Comparison of ENCODE assay signal across 7 mouse cellular contexts in the genomic region with DNA sequence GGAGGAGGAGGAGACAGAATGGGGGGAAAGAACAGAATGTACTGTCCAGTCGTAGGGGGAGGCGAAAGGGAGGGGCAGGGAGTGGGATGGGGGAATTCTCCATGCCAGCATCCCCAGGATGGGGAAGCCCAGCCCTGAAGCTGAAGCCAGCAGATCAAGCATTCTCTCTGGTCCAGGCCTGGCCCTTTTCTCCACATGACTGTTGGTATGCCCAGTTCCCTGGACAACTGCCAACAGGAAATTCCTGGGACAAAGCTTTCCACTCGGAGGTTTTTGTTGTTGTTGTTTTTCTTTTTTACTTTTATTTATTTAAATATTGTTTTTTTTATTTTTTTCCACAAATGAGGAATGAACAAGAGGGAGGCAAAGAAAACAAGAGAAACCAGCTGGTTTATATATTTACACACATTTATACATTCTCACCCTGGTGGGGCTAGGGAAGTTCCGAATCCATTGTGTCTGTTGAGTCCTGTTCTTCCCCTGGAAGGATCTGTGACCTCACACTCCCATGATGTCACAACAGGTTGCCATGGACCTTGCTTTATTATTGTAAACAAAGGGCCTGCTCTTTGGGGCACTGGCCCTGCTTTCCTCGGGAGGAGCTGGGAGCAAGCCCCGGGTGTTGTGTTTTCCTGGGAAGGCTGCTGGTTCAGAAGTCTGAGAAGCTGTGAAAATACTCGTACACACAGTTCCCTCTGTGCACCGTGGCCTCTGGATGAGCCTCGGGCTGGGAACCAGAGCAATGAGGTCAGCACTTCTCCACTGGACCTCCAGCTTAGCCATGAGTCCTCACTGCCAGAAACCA.
DNase-seq lines count a peak whose midpoint lies in the region; ATAC-seq lines count a peak whose summit lies in the region.

No protein-coding gene starts in this region.

- no peaks in the 10 kb centered on the region for H3K27me3 ChIP-seq in embryonic facial prominence, embryonic 15.5 days
- H3K27me3 ChIP-seq in heart, embryonic 16.5 days (ENCODE audit: control insufficient read depth, insufficient read depth, low read length): no peaks in the 10 kb centered on the region
- H3K27me3 ChIP-seq in neural tube, embryonic 11.5 days (ENCODE audit: control insufficient read depth, insufficient read depth, low read length): no peaks in the 10 kb centered on the region

- H3K4me2 ChIP-seq in embryonic facial prominence, embryonic 15.5 days (replicated peaks): no peak overlapping the region
- H3K4me2 ChIP-seq in heart, embryonic 16.5 days (ENCODE audit: low read depth, low read length): no peak overlapping the region
- H3K4me2 ChIP-seq in neural tube, embryonic 11.5 days (ENCODE audit: low read depth): no peak overlapping the region

- ATAC-seq in embryonic facial prominence, embryonic 15.5 days (ENCODE audit: insufficient number of reproducible peaks, low FRiP score, low TSS enrichment, low read depth): peak; percentile 39; the same call in 1 of the 2 replicates
- peak; percentile 75 for ATAC-seq in heart, embryonic 16.5 days (replicated peaks; ENCODE audit: extremely low read depth, insufficient read depth, low FRiP score)
- no peak for ATAC-seq in neural tube, embryonic 11.5 days (ENCODE audit: insufficient read depth, low FRiP score, low TSS enrichment)

- no peaks in the 10 kb centered on the region for H3K36me3 ChIP-seq in embryonic facial prominence, embryonic 15.5 days
- H3K36me3 ChIP-seq in heart, embryonic 16.5 days (ENCODE audit: control insufficient read depth, insufficient read depth): no peaks in the 10 kb centered on the region
- H3K36me3 ChIP-seq in neural tube, embryonic 11.5 days (ENCODE audit: control insufficient read depth, insufficient read depth, low read length): no peaks in the 10 kb centered on the region

- H3K27ac ChIP-seq in embryonic facial prominence, embryonic 15.5 days (replicated peaks): peak overlapping the region; percentile 87
- H3K27ac ChIP-seq in heart, embryonic 16.5 days (ENCODE audit: low read length): peak overlapping the region; percentile 69
- H3K27ac ChIP-seq in neural tube, embryonic 11.5 days (ENCODE audit: low read depth, low read length): no peak overlapping the region

- WGBS in embryonic facial prominence, embryonic 15.5 days: 29% methylated on average over 9 of the region's 9 CpGs
- WGBS in heart, embryonic 16.5 days: 24% methylated on average over 9 of the region's 9 CpGs
- WGBS in neural tube, embryonic 11.5 days: 48% methylated on average over 9 of the region's 9 CpGs

- DNase-seq in 3T3-L1 (ENCODE audit: low read depth, low spot score) (peak; percentile 91), NIH3T3 (ENCODE audit: low read depth) (peak; percentile 91)
- DNase-seq in kidney, postnatal 36 days: peak; percentile 82 to 89
- DNase-seq in neural tube, embryonic 11.5 days (ENCODE audit: low spot score): peak; percentile 48
- no peak for DNase-seq in layer of hippocampus, postnatal 25 days (ENCODE audit: extremely low spot score in 1 of 2, low spot score in 1 of 2)

- no peaks in the 10 kb centered on the region for H3K9me3 ChIP-seq in embryonic facial prominence, embryonic 15.5 days (replicated peaks)
- H3K9me3 ChIP-seq in heart, embryonic 16.5 days (replicated peaks; ENCODE audit: control insufficient read depth, low read length): no peaks in the 10 kb centered on the region
- no peaks in the 10 kb centered on the region; the same call in 1 of the 2 replicates for H3K9me3 ChIP-seq in neural tube, embryonic 11.5 days (ENCODE audit: control insufficient read depth, low read length)

- H3K4me1 ChIP-seq in embryonic facial prominence, embryonic 15.5 days: peaks cover 36% of the 10 kb centered on the region
- peaks cover 10% of the 10 kb centered on the region for H3K4me1 ChIP-seq in heart, embryonic 16.5 days (ENCODE audit: control insufficient read depth, insufficient read depth, low read length)
- H3K4me1 ChIP-seq in neural tube, embryonic 11.5 days (ENCODE audit: control insufficient read depth, insufficient read depth, low read length): peaks cover 7% of the 10 kb centered on the region

- no peak overlapping the region for H3K9ac ChIP-seq in embryonic facial prominence, embryonic 15.5 days
- no peak overlapping the region for H3K9ac ChIP-seq in heart, embryonic 16.5 days (ENCODE audit: low read length)
- H3K9ac ChIP-seq in neural tube, embryonic 11.5 days (ENCODE audit: low read length): no peak overlapping the region

- H3K4me3 ChIP-seq in embryonic facial prominence, embryonic 15.5 days (replicated peaks): no peak overlapping the region
- no peak overlapping the region for H3K4me3 ChIP-seq in heart, embryonic 16.5 days (ENCODE audit: low read length)
- no peak overlapping the region for H3K4me3 ChIP-seq in neural tube, embryonic 11.5 days (ENCODE audit: low read depth, low read length)

Comparison
In these comparisons a context has a peak if more than half of its experiments do, and no peak if none do; other contexts are left out.
1. DNase-seq: peak in 3T3-L1 (single experiment), NIH3T3 (single experiment), kidney, postnatal 36 days (2 of 2) and neural tube, embryonic 11.5 days (single experiment); none in layer of hippocampus, postnatal 25 days (0 of 2).